Mouse (Mus musculus) neutrophil, adult 65 days (primary cell): ENCODE data around the gene Pdf. TPM values are rescaled to one million over a fixed set of nuclear protein-coding genes. Genes with fewer than 3 reads are reported as not detected.

Source experiments
- total RNA-seq: library from RNA; stranded (reverse); gene quantifications from 2 replicates; pipeline ENCODE4 v1.2.4, GENCODE M21; 2023

Pdf gene
- total RNA-seq = 2.4 and 3.7 TPM in 2 replicates

DNA sequence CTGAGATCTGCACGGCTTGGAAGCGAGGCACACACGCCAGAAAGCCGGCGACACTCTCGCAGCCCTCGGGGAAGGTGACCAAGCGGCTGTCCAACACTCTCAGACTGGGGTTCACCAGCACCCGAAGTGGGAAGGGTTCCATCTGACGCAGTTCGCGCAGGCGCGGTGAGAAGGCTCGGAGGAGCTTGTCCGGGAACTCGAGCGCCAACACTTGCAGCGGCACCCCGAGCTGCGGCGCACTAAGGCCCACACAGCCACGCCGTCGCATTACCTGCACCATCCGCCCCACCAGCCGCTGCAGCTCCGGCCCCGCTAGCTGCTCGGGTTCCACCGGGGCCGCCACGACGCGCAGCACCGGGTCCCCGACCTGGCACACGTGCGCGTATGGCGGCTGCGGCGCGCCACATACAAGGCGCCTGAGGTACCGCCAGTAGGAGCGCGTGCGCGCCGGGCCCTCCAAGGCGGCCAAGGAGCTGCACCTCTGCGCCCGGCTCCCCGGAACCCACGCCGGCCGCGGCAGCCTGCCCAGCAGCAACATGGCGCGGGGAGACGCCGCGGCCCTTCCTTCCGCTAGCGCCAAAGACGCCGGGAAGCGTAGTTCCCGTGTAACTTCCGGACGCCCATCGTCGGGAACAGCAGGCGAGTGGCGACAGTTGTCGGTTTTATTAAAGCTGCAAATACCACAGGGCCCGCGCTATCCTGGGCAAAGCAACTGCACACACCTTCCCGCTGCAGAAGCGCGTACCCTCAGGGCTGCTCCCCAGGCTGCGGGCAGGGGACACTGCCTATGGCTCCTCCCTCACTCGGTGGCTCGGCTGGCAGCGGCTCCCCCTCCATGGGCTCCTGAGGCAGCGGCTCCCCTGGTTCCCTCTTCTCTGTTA lies at the start of gene Pdf:
TSS of gene Pdf (minus strand) at position 554 of the 881 bp plus-strand sequence.

DNA sequence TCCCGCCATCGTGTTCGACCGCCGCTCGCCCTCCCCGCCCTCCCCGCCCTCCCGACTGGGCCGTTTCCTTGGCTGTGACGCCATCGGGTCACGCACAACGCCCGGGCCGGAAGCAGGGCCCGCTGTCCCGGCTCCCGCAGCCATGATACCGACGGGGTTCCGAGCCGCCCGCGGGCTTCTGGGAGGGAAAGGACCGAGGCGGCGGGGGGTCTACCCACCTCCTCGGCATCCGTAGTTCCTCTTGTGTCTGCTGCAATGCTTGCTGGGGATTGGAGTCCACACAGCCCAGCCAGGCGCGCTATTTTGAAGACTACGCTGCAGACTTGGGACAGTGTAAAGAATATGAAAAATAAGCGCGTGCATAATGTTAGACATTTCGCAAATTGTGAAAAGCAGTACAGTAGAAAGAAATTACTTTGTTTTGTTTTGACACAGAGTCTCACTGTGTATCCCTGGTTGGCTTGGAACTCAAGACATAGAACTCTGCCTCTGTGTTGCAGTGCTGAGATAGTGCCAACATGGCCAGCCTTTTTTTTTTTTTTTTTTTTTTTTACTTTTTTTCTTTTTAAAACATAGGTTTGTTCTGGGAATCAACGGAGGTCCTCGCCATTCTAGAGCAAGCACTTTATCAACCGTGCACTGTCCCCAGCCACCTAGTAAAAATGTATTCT lies 48.1 kb upstream of the Pdf start, which contains the start of gene Terf2:
TSS of gene Terf2 (minus strand) at position 182 of the 671 bp plus-strand sequence.

DNA sequence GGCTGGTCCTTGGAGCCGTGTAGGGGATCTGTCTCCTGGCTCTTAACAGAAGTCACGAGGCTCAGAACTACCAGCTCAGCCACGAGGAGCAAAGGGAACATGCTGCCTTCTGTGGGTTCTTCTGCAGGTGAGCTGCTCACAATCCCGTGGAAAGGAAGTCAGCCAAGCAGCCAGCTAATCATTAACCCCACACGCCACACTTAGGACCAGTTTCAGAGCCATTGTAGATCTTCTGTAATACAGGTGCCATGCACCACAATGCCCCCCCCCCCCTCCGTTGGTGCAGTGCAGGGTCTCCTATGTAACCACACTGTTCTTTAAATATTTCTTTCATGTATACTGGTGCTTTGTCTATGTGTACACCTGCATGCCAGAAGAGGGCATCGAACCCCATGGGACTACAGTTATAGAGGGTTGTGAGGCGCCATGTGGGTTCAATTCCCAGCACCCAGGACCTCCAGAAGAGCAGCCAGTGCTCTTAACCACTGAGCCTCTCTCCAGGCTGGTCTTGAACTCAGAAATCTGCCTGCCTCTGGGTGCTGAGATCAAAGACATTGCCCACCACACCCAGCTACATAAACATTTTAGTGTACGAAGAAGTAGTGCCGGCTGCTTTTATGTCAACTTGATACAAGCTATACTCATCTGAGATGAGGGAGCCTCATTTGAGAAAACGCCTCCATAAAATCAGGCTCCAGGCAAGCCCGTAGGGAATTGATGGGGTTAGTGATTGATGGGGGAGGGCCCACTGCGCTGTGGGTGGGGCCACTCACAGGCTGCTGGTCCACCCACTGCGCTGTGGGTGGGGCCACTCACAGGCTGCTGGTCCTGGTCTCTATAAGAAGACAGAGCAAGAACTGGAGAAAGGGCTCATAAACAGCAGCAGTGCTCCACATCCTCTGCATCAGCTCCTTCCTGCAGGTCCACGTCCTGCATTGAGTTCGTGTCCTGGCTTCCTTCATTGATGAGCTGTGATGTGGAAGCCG lies 17.4 kb upstream of the Pdf start, which contains the start of gene Tmed6:
TSS of gene Tmed6 (minus strand) at position 134 of the 986 bp plus-strand sequence.

DNA sequence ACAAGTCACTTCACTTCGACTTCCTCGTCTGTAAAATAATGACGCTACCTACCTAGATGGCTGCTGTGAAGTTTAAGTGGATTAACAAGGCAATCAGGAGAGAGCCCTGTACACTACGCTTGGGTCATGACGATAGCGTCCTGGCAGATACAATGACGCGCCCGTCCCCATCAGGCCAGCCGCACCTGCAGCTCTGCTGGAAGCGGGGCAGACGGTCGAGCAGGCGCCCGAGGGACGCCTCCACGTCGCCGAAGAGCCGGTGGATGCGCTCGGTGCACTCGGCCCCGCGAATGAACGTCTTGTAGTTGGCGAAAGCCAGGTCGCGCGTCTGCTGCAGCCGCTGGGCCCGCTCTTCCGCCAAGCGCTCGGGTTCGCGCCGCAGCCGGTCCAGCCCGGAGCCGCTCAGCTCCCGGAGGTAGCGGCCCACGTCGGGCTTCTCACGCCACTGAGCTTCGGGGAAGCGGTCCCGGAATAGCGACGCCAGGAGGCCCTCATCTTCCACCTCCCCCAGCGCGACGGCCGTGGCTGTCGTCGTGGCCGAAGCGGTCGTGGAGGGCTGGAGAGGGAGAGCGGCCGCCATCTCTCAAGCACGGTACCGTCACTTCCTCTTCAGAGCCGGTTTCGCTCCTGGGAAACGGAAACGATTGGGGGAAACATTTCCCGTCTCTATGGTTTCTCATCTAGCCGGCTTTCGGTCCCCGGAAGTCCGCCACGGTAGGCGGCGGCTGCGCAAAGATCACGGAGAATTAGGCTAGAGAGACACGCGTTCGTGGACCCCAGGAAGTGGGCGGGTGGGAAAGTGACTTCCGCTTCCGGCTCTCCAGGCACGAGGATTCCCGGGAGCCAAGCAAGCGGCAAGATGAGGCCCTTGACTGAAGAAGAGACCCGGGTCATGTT lies 7.9 kb upstream of the Pdf start, which contains the start of the genes Cog8 and Nip7:
TSS of gene Cog8 (minus strand) at position 614 of the 897 bp plus-strand sequence.
TSS of gene Nip7 (plus strand) at position 802 of the 897 bp plus-strand sequence.

DNA sequence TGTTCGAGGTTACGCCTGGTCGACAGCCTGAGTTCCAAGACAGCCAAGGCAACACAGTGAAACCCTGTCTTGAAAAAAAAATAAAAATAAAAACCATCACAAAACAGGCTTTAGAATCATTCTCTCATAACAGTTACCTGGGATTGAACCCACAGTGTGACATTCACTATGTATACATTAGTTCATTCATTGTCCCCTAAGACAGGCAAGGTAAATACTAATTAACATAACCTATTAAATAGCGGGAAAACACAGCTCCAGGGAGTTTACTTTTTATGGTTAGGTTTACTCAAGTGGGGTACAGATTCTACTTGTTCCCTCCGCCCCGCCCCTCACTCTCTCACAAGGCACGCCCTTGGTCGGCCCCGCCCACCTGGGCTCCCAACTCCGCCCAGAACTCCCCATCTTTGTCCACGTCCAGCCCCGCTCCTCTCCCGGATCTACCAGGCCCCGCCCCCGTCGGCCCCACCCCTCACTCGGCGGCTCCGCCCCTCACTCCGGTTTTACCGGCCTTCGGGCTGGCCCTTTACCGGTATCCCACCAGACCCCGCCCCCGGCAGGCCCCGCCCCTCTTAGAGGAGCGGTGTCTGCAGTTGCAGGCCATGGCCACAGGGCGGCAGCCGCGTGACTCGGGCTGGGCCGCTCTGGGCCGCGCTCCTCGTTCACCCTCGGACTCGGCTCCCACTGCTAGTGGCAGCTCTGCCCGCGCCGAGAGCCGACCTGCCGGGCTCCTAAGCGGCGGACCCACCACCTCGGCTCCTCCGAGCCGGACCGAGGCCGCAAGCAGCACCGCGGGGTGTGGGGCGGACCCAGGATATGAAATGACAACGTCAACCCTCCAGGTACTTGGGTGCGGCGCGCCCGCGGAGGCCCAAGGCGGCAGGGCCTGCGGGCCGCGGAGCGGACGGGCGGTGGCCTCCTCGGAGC lies 17.5 kb downstream of the Pdf start, which contains the start of gene Vps4a:
TSS of gene Vps4a (plus strand) at position 573 of the 927 bp plus-strand sequence.

Other genes starting within 250 kb of the Pdf start
- gene Has3, start 178.4 kb downstream of the Pdf start, total RNA-seq = 0.07 and 0.28 TPM in 2 replicates
- gene Utp4, start 155.0 kb downstream of the Pdf start, total RNA-seq = 10.3 and 13.7 TPM in 2 replicates
- gene Sntb2, start 112.9 kb downstream of the Pdf start, total RNA-seq = 23.7 and 26.7 TPM in 2 replicates
- gene Vps4a, start 17.4 kb downstream of the Pdf start, total RNA-seq = 25.9 and 27.6 TPM in 2 replicates
- 14.4 and 21.1 TPM in 2 replicates for gene Cog8, start 8.1 kb upstream of the Pdf start, total RNA-seq
- gene Nip7, start 8.3 kb upstream of the Pdf start, total RNA-seq = 19.1 and 24.6 TPM in 2 replicates
- not detected in 2 replicates for gene Tmed6, start 17.0 kb upstream of the Pdf start, total RNA-seq
- gene Terf2, start 47.9 kb upstream of the Pdf start, total RNA-seq = 11.5 and 12.7 TPM in 2 replicates
- gene Cyb5b, start 102.0 kb upstream of the Pdf start, total RNA-seq = 15.6 and 18.6 TPM in 2 replicates
- gene Nfat5, start 244.9 kb upstream of the Pdf start, total RNA-seq = 89.5 and 113 TPM in 2 replicates